Mouse (Mus musculus): Measurements from ENCODE around the gene Amigo3.

The Amigo3 gene

GRCm38 (mm10) chr9:108052411-108052810 lies 548 bp upstream of the Amigo3 start:
- no peak for DNase-seq (ENCODE audit: inconsistent ontology term)

- no peak for DNase-seq (ENCODE audit: inconsistent ontology term)
Measured at GRCm38 (mm10) chr9:108053665-108054225, 786 bp downstream of the Amigo3 start.

GRCm38 (mm10) chr9:108054331-108055040 lies 1.5 kb downstream of the Amigo3 start:
- no peak for DNase-seq (ENCODE audit: inconsistent ontology term)

GRCm38 (mm10) chr9:108055061-108055460 lies 2.1 kb downstream of the Amigo3 start:
- no peak for DNase-seq (ENCODE audit: inconsistent ontology term)

- DNase-seq (ENCODE audit: inconsistent ontology term): no peak
Measured at GRCm38 (mm10) chr9:108055661-108056237, 2.8 kb downstream of the Amigo3 start.

GRCm38 (mm10) chr9:108056361-108057261 lies 3.7 kb downstream of the Amigo3 start:
- DNase-seq (ENCODE audit: inconsistent ontology term): no peak

- DNase-seq (ENCODE audit: inconsistent ontology term): no peak
Measured at GRCm38 (mm10) chr9:108057262-108057562, 4.3 kb downstream of the Amigo3 start.

- DNase-seq (ENCODE audit: inconsistent ontology term): no peak
Measured at GRCm38 (mm10) chr9:108058291-108058690, 5.3 kb downstream of the Amigo3 start.

GRCm38 (mm10) chr9:108062142-108062541 lies 9.2 kb downstream of the Amigo3 start:
- DNase-seq (ENCODE audit: inconsistent ontology term): no peak

GRCm38 (mm10) chr9:108063361-108063760 lies 10.4 kb downstream of the Amigo3 start:
- DNase-seq (ENCODE audit: inconsistent ontology term): no peak

- DNase-seq (ENCODE audit: inconsistent ontology term): peak; percentile 32
Measured at GRCm38 (mm10) chr9:108065491-108066011, 12.6 kb downstream of the Amigo3 start.

GRCm38 (mm10) chr9:108067199-108067598 lies 14.2 kb downstream of the Amigo3 start:
- DNase-seq (ENCODE audit: inconsistent ontology term): no peak

- DNase-seq (ENCODE audit: inconsistent ontology term): peak; percentile 71
Measured at GRCm38 (mm10) chr9:108067900-108068299, 14.9 kb downstream of the Amigo3 start.

- DNase-seq (ENCODE audit: inconsistent ontology term): no peak
Measured at GRCm38 (mm10) chr9:108069007-108069406, 16.0 kb downstream of the Amigo3 start.

GRCm38 (mm10) chr9:108069529-108069928 lies 16.6 kb downstream of the Amigo3 start:
- no peak for DNase-seq (ENCODE audit: inconsistent ontology term)

GRCm38 (mm10) chr9:108071801-108072200 lies 18.8 kb downstream of the Amigo3 start:
- DNase-seq (ENCODE audit: inconsistent ontology term): no peak

GRCm38 (mm10) chr9:108072481-108072924 lies 19.5 kb downstream of the Amigo3 start:
- DNase-seq (ENCODE audit: inconsistent ontology term): peak; percentile 35

- DNase-seq (ENCODE audit: inconsistent ontology term): no peak
Measured at GRCm38 (mm10) chr9:108073141-108073930, 20.4 kb downstream of the Amigo3 start.

GRCm38 (mm10) chr9:108080168-108080567 lies 27.2 kb downstream of the Amigo3 start, which contains the start of gene Mst1:
Mst1 (plus strand) TSS chr9:108080436.
- no peak for DNase-seq (ENCODE audit: inconsistent ontology term)

- no peak for DNase-seq (ENCODE audit: inconsistent ontology term)
Measured at GRCm38 (mm10) chr9:108082549-108082948, 29.6 kb downstream of the Amigo3 start.

GRCm38 (mm10) chr9:108082988-108083431 lies 30.1 kb downstream of the Amigo3 start, which contains the start of gene Rnf123:
Rnf123 (minus strand) TSS chr9:108083346.
- no peak for DNase-seq (ENCODE audit: inconsistent ontology term)
